Mouse (Mus musculus): ENCODE measurements at regions not wholly inside any gene's neighbourhood (a gene's known extent, or its start where the extent isn't known, plus 50 kb on each side); places are given as distances from the start of the nearest gene placed in this dataset.

- TF ChIP-seq CTCF (IDR thresholded peaks at IDR 0.05; ENCODE audit: insufficient read depth, low read depth, low read length) (no peak), POLR2A (IDR thresholded peaks at IDR 0.05; ENCODE audit: insufficient read depth, low read depth, low read length) (no peak)
These were observed 789.9 kb downstream of the Slc4a3 start for GRCm38 (mm10) chr1:76336011-76336410.

Measured in olfactory bulb, adult 2 months (tissue).